Mouse (Mus musculus) CH12.LX (cell line): ENCODE measurements around the gene Znrd1as. TPM values are rescaled to one million over a fixed set of nuclear protein-coding genes. Genes with fewer than 3 reads are reported as not detected.

ENCODE experiments used
- DNase-seq: peaks from one replicate; pipeline ENCODE4 v3.0.0-alpha.2; 2013; ENCODE audit errors: extremely low read depth
- H3K27ac ChIP-seq: 2 replicates; pipeline ENCODE4 v1.5.1; 2012; ENCODE audit warnings: low read depth, mild to moderate bottlenecking, control low read depth, moderate library complexity; ENCODE audit not compliant: insufficient read depth
- H3K27me3 ChIP-seq: replicated peaks from 2 replicates; pipeline ENCODE3; 2012; ENCODE audit warnings: inconsistent platforms
- H3K36me3 ChIP-seq, 2 experiments: replicated peaks in 1 of 2; 2 replicates each; pipeline versions ENCODE3 to v1.6.1; 2012; ENCODE audit warnings: inconsistent platforms in 1 of 2, low read length in 1 of 2, mild to moderate bottlenecking in 1 of 2, mixed read lengths in 1 of 2, moderate library complexity in 1 of 2; ENCODE audit not compliant: control insufficient read depth in 1 of 2, insufficient read depth in 1 of 2
- H3K4me1 ChIP-seq, 2 experiments: 2 replicates each; pipeline ENCODE4 v1.6.1; 2012; ENCODE audit warnings: inconsistent platforms in 1 of 2, moderate library complexity in 1 of 2; ENCODE audit not compliant: insufficient read depth in 2 of 2, control insufficient read depth in 1 of 2
- H3K4me2 ChIP-seq: 2 replicates; pipeline ENCODE4 v1.6.1; 2012; ENCODE audit warnings: low read depth, mild to moderate bottlenecking, control low read depth; ENCODE audit not compliant: poor library complexity, insufficient read depth, severe bottlenecking
- H3K4me3 ChIP-seq, 3 experiments: fragments of 150-350 bp in 1 of 3; sonication (generic) in 1 of 3; replicated peaks in 1 of 3; 2 replicates each; pipeline versions ENCODE3 to v1.5.1; 2011 to 2012; ENCODE audit warnings: low read depth in 2 of 3, low read length in 2 of 3, mild to moderate bottlenecking in 2 of 3, moderate library complexity in 2 of 3, control low read depth in 1 of 3, improper control_type of control experiment in 1 of 3, inconsistent platforms in 1 of 3, mixed read lengths in 1 of 3; ENCODE audit not compliant: poor library complexity in 1 of 3
- H3K79me2 ChIP-seq: replicated peaks from 2 replicates; pipeline ENCODE4 v1.6.1; 2012; ENCODE audit warnings: mild to moderate bottlenecking, moderate library complexity; ENCODE audit not compliant: control insufficient read depth, poor library complexity, insufficient read depth, severe bottlenecking; ENCODE audit errors: extremely low read depth
- H3K9ac ChIP-seq: 2 replicates; pipeline ENCODE4 v1.6.1; 2012; ENCODE audit warnings: low read depth, mild to moderate bottlenecking, control low read depth, moderate library complexity; ENCODE audit not compliant: insufficient read depth
- H3K9me3 ChIP-seq: replicated peaks from 2 replicates; pipeline ENCODE3; 2012; ENCODE audit warnings: low read length, inconsistent platforms, mixed read lengths
- CHD1 ChIP-seq: IDR thresholded peaks from 2 replicates; pipeline ENCODE4 v1.6.1; 2012; ENCODE audit warnings: low read depth, low read length, improper control_type of control experiment, inconsistent platforms
- CTCF ChIP-seq, 2 experiments: IDR thresholded peaks in 1 of 2; conservative IDR thresholded peaks in 1 of 2; 2 replicates each; pipeline ENCODE4 v1.5.1; 2011 to 2012; ENCODE audit warnings: low read depth in 2 of 2, low read length in 2 of 2, improper control_type of control experiment in 1 of 2, inconsistent platforms in 1 of 2, mild to moderate bottlenecking in 1 of 2, moderate library complexity in 1 of 2
- ETS1 ChIP-seq: conservative IDR thresholded peaks from 2 replicates; pipeline ENCODE4 v1.6.1; 2012; ENCODE audit warnings: low read depth, mild to moderate bottlenecking, inconsistent platforms, low read length, improper control_type of control experiment, moderate library complexity
- HCFC1 ChIP-seq: IDR thresholded peaks from 2 replicates; pipeline ENCODE4 v1.6.1; 2012; ENCODE audit warnings: low read depth, mild to moderate bottlenecking, inconsistent platforms, low read length, improper control_type of control experiment
- JUND ChIP-seq: conservative IDR thresholded peaks from 2 replicates; pipeline ENCODE4 v1.6.1; 2011; ENCODE audit warnings: low read depth, low read length, improper control_type of control experiment
- MAFK ChIP-seq: IDR thresholded peaks from 2 replicates; pipeline ENCODE4 v1.6.1; 2011; ENCODE audit warnings: low read length, improper control_type of control experiment; ENCODE audit not compliant: insufficient replicate concordance
- MAZ ChIP-seq: IDR thresholded peaks from 2 replicates; pipeline ENCODE4 v1.6.1; 2012; ENCODE audit warnings: low read depth, mild to moderate bottlenecking, inconsistent platforms, low read length, improper control_type of control experiment, moderate library complexity
- NELFE ChIP-seq: IDR thresholded peaks from 2 replicates; pipeline ENCODE4 v1.6.1; 2011; ENCODE audit warnings: low read depth, low read length, improper control_type of control experiment
- PAX5 ChIP-seq: IDR thresholded peaks from 2 replicates; pipeline ENCODE4 v1.6.1; 2012; ENCODE audit warnings: low read length, inconsistent platforms, mixed read lengths
- POLR2AphosphoS2 ChIP-seq: IDR thresholded peaks from 2 replicates; pipeline ENCODE4 v1.6.1; 2011; ENCODE audit warnings: low read depth, low read length, improper control_type of control experiment
- TBP ChIP-seq: conservative IDR thresholded peaks from 2 replicates; pipeline ENCODE4 v1.6.1; 2011; ENCODE audit warnings: low read depth, low read length, improper control_type of control experiment
- TCF12 ChIP-seq: IDR thresholded peaks from 2 replicates; pipeline ENCODE4 v1.6.1; 2014; ENCODE audit warnings: low read depth, mild to moderate bottlenecking, inconsistent platforms, low read length, improper control_type of control experiment
- UBTF ChIP-seq: IDR thresholded peaks from 2 replicates; pipeline ENCODE4 v1.6.1; 2012; ENCODE audit warnings: low read depth, mild to moderate bottlenecking, inconsistent platforms, low read length, improper control_type of control experiment, moderate library complexity
- USF1 ChIP-seq: IDR thresholded peaks from 2 replicates; pipeline ENCODE4 v1.6.1; 2014; ENCODE audit warnings: low read depth, mild to moderate bottlenecking, inconsistent platforms, low read length, improper control_type of control experiment
- ZC3H11A ChIP-seq: IDR thresholded peaks from 2 replicates; pipeline ENCODE4 v1.6.1; 2012; ENCODE audit warnings: low read depth, mild to moderate bottlenecking, inconsistent platforms, low read length, improper control_type of control experiment
- ZKSCAN1 ChIP-seq: IDR thresholded peaks from 2 replicates; pipeline ENCODE4 v1.6.1; 2012; ENCODE audit warnings: low read depth, inconsistent platforms, low read length, improper control_type of control experiment, borderline replicate concordance
- dilution Hi-C: fragments of 300-500 bp; cut with MboI; formaldehyde crosslinking; loops from 2 replicates; pipeline ENCODE4 v1.14.3; 2020; ENCODE audit warnings: low sequenced_read_pairs; ENCODE audit not compliant: extremely low pct_unique_long_range_greater_than_20kb, extremely low pct_ligation_motif_present
- in situ Hi-C: fragments of 300-500 bp; cut with MboI; formaldehyde crosslinking; loops from 3 replicates; pipeline ENCODE4 v1.14.3; 2019; ENCODE audit warnings: low sequenced_read_pairs, low pct_ligation_motif_present, low pct_unique_long_range_greater_than_20kb, mixed read lengths
- polyA plus RNA-seq: library from polyadenylated mRNA; unstranded; fragments of >175 nt; gene quantifications from 2 replicates; pipeline ENCODE4 v1.2.1, GENCODE M21; 2012; ENCODE audit warnings: low read depth; ENCODE audit not compliant: insufficient read length
- total RNA-seq, 2 experiments: library from RNA; depleted of rRNA; stranded (reverse); fragments of 300-350 nt in 1 of 2; fragments of >200 nt in 1 of 2; gene quantifications; 2 replicates each; pipeline ENCODE4 v1.2.3; 2012 to 2014

The Znrd1as gene
- total and polyA plus RNA-seq, 3 experiments: 8.1 to 9.3 (median 8.5) TPM

GRCm38 (mm10) chr17:36930233-36930632 is 28.2 kb upstream of the Znrd1as start:
- in situ Hi-C loops: no loop called here
- Histone ChIP-seq H3K27me3 (peaks cover 10% of the 10 kb centered on the region), H3K79me2 (no peaks in the 10 kb centered on the region), H3K9ac (no peak overlapping the region), H3K4me2 (no peak overlapping the region), H3K4me3 (no peak overlapping the region), H3K27ac (no peak overlapping the region), H3K36me3 (no peaks in the 10 kb centered on the region), H3K4me1 (peaks cover 0 to 12% of the 10 kb centered on the region in 2 experiments; a peak in 3 of 4 replicates), H3K9me3 (no peaks in the 10 kb centered on the region)
- dilution Hi-C loops: no loop called here
- no peak for DNase-seq
- TF ChIP-seq CHD1 (no peak), TBP (no peak), CTCF (conservative IDR thresholded peaks at IDR 0.05 in 1 of 2, IDR thresholded peaks at IDR 0.05 in 1 of 2; ENCODE audit: low read depth in 2 of 2, low read length in 2 of 2) (no peak), PAX5 (no peak), JUND (no peak), MAFK (no peak), TCF12 (no peak), NELFE (no peak), USF1 (no peak), ETS1 (no peak)

- Histone ChIP-seq H3K9ac (no peak overlapping the region), H3K9me3 (no peaks in the 10 kb centered on the region), H3K4me2 (no peak overlapping the region), H3K79me2 (no peaks in the 10 kb centered on the region), H3K4me1 (peaks cover 0 to 12% of the 10 kb centered on the region in 2 experiments; a peak in 3 of 4 replicates), H3K27me3 (peaks cover 6% of the 10 kb centered on the region), H3K27ac (no peak overlapping the region), H3K4me3 (no peak overlapping the region), H3K36me3 (no peaks in the 10 kb centered on the region)
- dilution Hi-C loops: no loop called here
- in situ Hi-C loops: no loop called here
- DNase-seq: no peak
- TF ChIP-seq POLR2AphosphoS2 (no peak), ZC3H11A (no peak), HCFC1 (no peak), ZKSCAN1 (no peak), MAZ (no peak), USF1 (no peak), UBTF (no peak)
Measured at GRCm38 (mm10) chr17:36931130-36931529, 27.3 kb upstream of the Znrd1as start.
